Mouse (Mus musculus) CH12.LX (cell line): ENCODE measurements around the gene Eml6.

ENCODE experiments used
- CTCF ChIP-seq, 2 experiments: IDR thresholded peaks in 1 of 2; conservative IDR thresholded peaks in 1 of 2; 2 replicates each; pipeline ENCODE4 v1.5.1; 2011 to 2012; ENCODE audit warnings: low read depth in 2 of 2, low read length in 2 of 2, improper control_type of control experiment in 1 of 2, inconsistent platforms in 1 of 2, mild to moderate bottlenecking in 1 of 2, moderate library complexity in 1 of 2
- EP300 ChIP-seq: IDR thresholded peaks from 2 replicates; pipeline ENCODE4 v1.6.1; 2011; ENCODE audit warnings: low read length, improper control_type of control experiment
- KAT2A ChIP-seq: IDR thresholded peaks from 2 replicates; pipeline ENCODE4 v1.6.1; 2012; ENCODE audit warnings: low read length, improper control_type of control experiment, inconsistent platforms; ENCODE audit not compliant: insufficient replicate concordance
- MAX ChIP-seq: IDR thresholded peaks from 2 replicates; pipeline ENCODE4 v1.6.1; 2011; ENCODE audit warnings: low read length, improper control_type of control experiment
- MAZ ChIP-seq: IDR thresholded peaks from 2 replicates; pipeline ENCODE4 v1.6.1; 2012; ENCODE audit warnings: low read depth, mild to moderate bottlenecking, inconsistent platforms, low read length, improper control_type of control experiment, moderate library complexity
- POLR2A ChIP-seq: IDR thresholded peaks from 2 replicates; pipeline ENCODE4 v1.6.1; 2011; ENCODE audit warnings: low read depth, mild to moderate bottlenecking, improper control_type of control experiment, low read length
- USF2 ChIP-seq: conservative IDR thresholded peaks from 2 replicates; pipeline ENCODE4 v1.6.1; 2011; ENCODE audit warnings: low read depth, low read length, improper control_type of control experiment
- ZKSCAN1 ChIP-seq: IDR thresholded peaks from 2 replicates; pipeline ENCODE4 v1.6.1; 2012; ENCODE audit warnings: low read depth, inconsistent platforms, low read length, improper control_type of control experiment, borderline replicate concordance
- ZMIZ1 ChIP-seq: IDR thresholded peaks from 2 replicates; pipeline ENCODE4 v1.6.1; 2012; ENCODE audit warnings: low read depth, mild to moderate bottlenecking, inconsistent platforms, low read length, improper control_type of control experiment

- TF ChIP-seq MAX: no peak
- TF ChIP-seq ZMIZ1: no peak
- TF ChIP-seq ZKSCAN1: no peak
- TF ChIP-seq CTCF (conservative IDR thresholded peaks at IDR 0.05 in 1 of 2, IDR thresholded peaks at IDR 0.05 in 1 of 2; ENCODE audit: low read depth in 2 of 2, low read length in 2 of 2): no peak
- no peak for TF ChIP-seq KAT2A
- TF ChIP-seq POLR2A: no peak
- TF ChIP-seq EP300: no peak
- TF ChIP-seq USF2: no peak
- no peak for TF ChIP-seq MAZ
Measured at GRCm38 (mm10) chr11:29747365-29747764, 278.5 kb downstream of the Eml6 start.
